Mouse (Mus musculus) embryonic facial prominence, embryonic 13.5 days (tissue): ENCODE measurements around the gene Tomm20. TPM values are rescaled to one million over a fixed set of nuclear protein-coding genes. Genes with fewer than 3 reads are reported as not detected.

Source experiments
- ATAC-seq: fragments of 200-750 bp; cut with Nextera tagmentation; 2 replicates; pipeline ENCODE4 v1.8.0; 2017; ENCODE audit warnings: low read depth; ENCODE audit not compliant: insufficient number of reproducible peaks, insufficient read depth, low FRiP score, low TSS enrichment
- H3K27ac ChIP-seq: fragments of 300-500 bp; sonication (generic); 2 replicates; pipeline ENCODE4 v1.5.1; 2015; ENCODE audit warnings: moderate library complexity, mild to moderate bottlenecking, inconsistent platforms
- H3K27me3 ChIP-seq: fragments of 300-500 bp; sonication (generic); 2 replicates; pipeline ENCODE4 v1.6.1; 2015; ENCODE audit warnings: mild to moderate bottlenecking, inconsistent platforms
- H3K36me3 ChIP-seq: fragments of 300-500 bp; sonication (generic); 2 replicates; pipeline ENCODE4 v1.6.1; 2015; ENCODE audit warnings: mild to moderate bottlenecking, inconsistent platforms
- H3K4me1 ChIP-seq: fragments of 300-500 bp; sonication (generic); 2 replicates; pipeline ENCODE4 v1.6.1; 2015; ENCODE audit warnings: inconsistent platforms
- H3K4me2 ChIP-seq: fragments of 300-500 bp; sonication (generic); 2 replicates; pipeline ENCODE4 v1.6.1; 2015; ENCODE audit warnings: moderate library complexity, mild to moderate bottlenecking, inconsistent platforms
- H3K4me3 ChIP-seq: fragments of 300-500 bp; sonication (generic); 2 replicates; pipeline ENCODE4 v1.5.1; 2015; ENCODE audit warnings: mild to moderate bottlenecking, inconsistent platforms
- H3K9ac ChIP-seq: fragments of 300-500 bp; sonication (generic); 2 replicates; pipeline ENCODE4 v1.6.1; 2015; ENCODE audit warnings: mild to moderate bottlenecking, inconsistent platforms
- H3K9me3 ChIP-seq: fragments of 300-500 bp; sonication (generic); 2 replicates; pipeline ENCODE4 v1.6.1; 2016; ENCODE audit warnings: inconsistent platforms
- WGBS: fragments of 180-500 bp; shearing (Covaris S2); methylation state at CpG from one replicate; pipeline ENCODE4 v1.1.7; 2015; ENCODE audit warnings: mixed read lengths; 5-methylcytosine and 5-hydroxymethylcytosine counted together
- polyA plus RNA-seq: library from polyadenylated mRNA; unstranded; fragments of >200 nt; fragmentation: Nextera tagmentation; extraction: Ambion mirVana; gene quantifications from 2 replicates; pipeline ENCODE4 v1.2.1, GENCODE M21; 2015

The Tomm20 gene
- polyA plus RNA-seq, 1 experiment from 2014 or later, result 207 TPM

GRCm38 (mm10) chr8:126928755-126929505 lies 16.7 kb downstream of the Tomm20 start:
- no peaks in the 10 kb centered on the region for H3K9me3 ChIP-seq
- H3K27ac ChIP-seq, result no peak overlapping the region
- H3K36me3 ChIP-seq, result peaks cover 55% of the 10 kb centered on the region
- H3K4me3 ChIP-seq, result no peak overlapping the region
- no peak for ATAC-seq
- WGBS, result 85% methylated on average over 10 of the region's 10 CpGs
- no peaks in the 10 kb centered on the region for H3K4me1 ChIP-seq
- H3K27me3 ChIP-seq, result no peaks in the 10 kb centered on the region
- H3K4me2 ChIP-seq, result no peak overlapping the region
- H3K9ac ChIP-seq, result no peak overlapping the region

DNA sequence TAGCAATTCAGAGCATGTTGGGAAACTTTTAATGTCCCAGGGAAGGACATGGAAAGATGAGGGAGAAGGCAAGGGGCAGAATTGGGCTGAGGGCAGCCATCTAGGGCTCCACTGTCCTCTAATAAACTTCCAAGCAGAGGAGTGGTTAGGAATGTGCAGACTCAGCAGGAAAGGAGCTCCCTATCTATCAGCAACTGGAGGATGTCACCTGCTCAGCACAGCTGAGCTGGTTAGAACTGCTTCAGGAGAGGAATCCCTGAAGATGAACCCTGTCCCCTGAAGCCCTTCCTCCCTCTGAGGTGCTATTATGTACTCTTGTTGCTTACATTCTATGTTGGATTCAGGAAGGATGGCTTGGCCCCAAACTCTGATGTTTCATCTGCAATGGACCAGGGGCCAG lies 17.6 kb downstream of the Tomm20 start:
- no peaks in the 10 kb centered on the region for H3K9me3 ChIP-seq
- H3K27ac ChIP-seq, result no peak overlapping the region
- no peak overlapping the region for H3K9ac ChIP-seq
- no peaks in the 10 kb centered on the region for H3K27me3 ChIP-seq
- no peak overlapping the region for H3K4me2 ChIP-seq
- H3K36me3 ChIP-seq, result peaks cover 46% of the 10 kb centered on the region
- no peaks in the 10 kb centered on the region for H3K4me1 ChIP-seq
- no peak for ATAC-seq
- no peak overlapping the region for H3K4me3 ChIP-seq

GRCm38 (mm10) chr8:126927058-126927457 lies 18.6 kb downstream of the Tomm20 start:
- Histone ChIP-seq H3K4me2 (no peak overlapping the region), H3K4me3 (no peak overlapping the region), H3K9ac (no peak overlapping the region), H3K27me3 (no peaks in the 10 kb centered on the region), H3K4me1 (no peaks in the 10 kb centered on the region), H3K27ac (no peak overlapping the region), H3K36me3 (peaks cover 37% of the 10 kb centered on the region), H3K9me3 (no peaks in the 10 kb centered on the region)
- WGBS, result 40% methylated on average over 1 of the region's 1 CpGs
- no peak for ATAC-seq

- Histone ChIP-seq H3K27me3 (no peaks in the 10 kb centered on the region), H3K9ac (no peak overlapping the region), H3K4me3 (no peak overlapping the region), H3K36me3 (peaks cover 13% of the 10 kb centered on the region), H3K4me1 (peaks cover 14% of the 10 kb centered on the region), H3K9me3 (no peaks in the 10 kb centered on the region), H3K27ac (no peak overlapping the region), H3K4me2 (no peak overlapping the region)
- WGBS, result 91% methylated on average over 7 of the region's 7 CpGs
- no peak for ATAC-seq
These were observed 22.7 kb downstream of the Tomm20 start for GRCm38 (mm10) chr8:126922981-126923380.

DNA sequence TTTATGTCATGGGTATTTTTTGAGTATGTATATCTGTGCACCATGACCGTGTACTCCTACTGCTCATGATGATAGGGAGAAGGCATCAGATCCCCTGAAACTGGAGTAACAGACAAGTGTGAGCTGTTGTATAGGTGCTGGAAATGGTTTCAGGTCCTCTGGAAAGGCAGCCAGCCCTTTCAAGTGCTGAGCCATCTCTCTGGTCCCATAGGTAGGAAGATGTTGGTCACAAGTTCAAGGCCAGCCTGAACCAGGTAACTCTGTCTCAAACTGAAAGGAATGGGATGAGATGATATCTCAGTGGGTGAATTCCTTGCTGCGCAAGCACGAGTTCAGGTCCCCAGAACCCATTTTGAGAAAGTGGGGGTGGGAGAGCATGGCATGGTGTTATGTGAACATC lies 24.2 kb downstream of the Tomm20 start:
- ATAC-seq, result no peak
- WGBS, result 88% methylated on average over 3 of the region's 3 CpGs

DNA sequence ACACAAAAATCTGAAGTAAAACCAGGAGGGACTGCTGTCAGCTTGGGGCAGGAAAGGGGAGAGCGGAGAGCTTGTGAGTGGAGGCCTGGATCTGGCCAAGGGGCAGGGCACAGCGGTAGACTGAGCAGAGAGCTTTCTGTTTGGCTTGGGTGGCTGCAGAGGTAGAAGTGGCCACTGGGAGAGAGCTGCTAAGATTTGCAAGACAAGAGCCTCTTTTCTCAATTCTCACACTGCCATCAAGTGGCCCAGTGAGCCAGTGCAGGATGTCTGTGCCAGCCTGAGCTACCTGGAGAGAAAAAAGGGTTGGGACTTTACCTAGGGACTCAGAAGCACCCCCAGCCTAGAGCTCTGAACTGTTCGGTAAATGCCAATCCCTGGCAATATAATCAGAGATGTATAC lies 24.8 kb downstream of the Tomm20 start:
- 0 out of 2 replicates have a peak, but pooled peaks cover under 1% of the 10 kb centered on the region for H3K36me3 ChIP-seq
- H3K9me3 ChIP-seq, result no peaks in the 10 kb centered on the region
- WGBS, result 20% methylated on average over 3 of the region's 3 CpGs
- H3K4me3 ChIP-seq, result no peak overlapping the region
- H3K4me2 ChIP-seq, result no peak overlapping the region
- no peaks in the 10 kb centered on the region for H3K27me3 ChIP-seq
- 0 out of 2 replicates have a peak overlapping the region, but pooled peaks have one; percentile 22 for H3K27ac ChIP-seq
- no peak overlapping the region for H3K9ac ChIP-seq
- peak; percentile 57; the same call in 1 of the 2 replicates for ATAC-seq
- H3K4me1 ChIP-seq, result peaks cover 28% of the 10 kb centered on the region

More for the DNA sequence above, 24.2 kb downstream of the Tomm20 start:
- H3K27ac ChIP-seq, result no peak overlapping the region
- no peaks in the 10 kb centered on the region for H3K27me3 ChIP-seq
- H3K4me3 ChIP-seq, result no peak overlapping the region
- peaks cover 6% of the 10 kb centered on the region; the same call in 1 of the 2 replicates for H3K36me3 ChIP-seq
- no peaks in the 10 kb centered on the region for H3K9me3 ChIP-seq
- H3K4me1 ChIP-seq, result peaks cover 28% of the 10 kb centered on the region
- H3K4me2 ChIP-seq, result no peak overlapping the region
- no peak overlapping the region for H3K9ac ChIP-seq

GRCm38 (mm10) chr8:126920386-126920785 lies 25.3 kb downstream of the Tomm20 start:
- 0 out of 2 replicates have a peak overlapping the region, but pooled peaks have one; percentile 22 for H3K27ac ChIP-seq
- no peak for ATAC-seq
- H3K9ac ChIP-seq, result no peak overlapping the region
- no peaks in the 10 kb centered on the region for H3K27me3 ChIP-seq
- H3K4me2 ChIP-seq, result no peak overlapping the region
- no peaks in the 10 kb centered on the region for H3K9me3 ChIP-seq
- H3K4me1 ChIP-seq, result peaks cover 28% of the 10 kb centered on the region
- 79% methylated on average over 6 of the region's 6 CpGs for WGBS
- H3K4me3 ChIP-seq, result no peak overlapping the region
- no peaks in the 10 kb centered on the region for H3K36me3 ChIP-seq

DNA sequence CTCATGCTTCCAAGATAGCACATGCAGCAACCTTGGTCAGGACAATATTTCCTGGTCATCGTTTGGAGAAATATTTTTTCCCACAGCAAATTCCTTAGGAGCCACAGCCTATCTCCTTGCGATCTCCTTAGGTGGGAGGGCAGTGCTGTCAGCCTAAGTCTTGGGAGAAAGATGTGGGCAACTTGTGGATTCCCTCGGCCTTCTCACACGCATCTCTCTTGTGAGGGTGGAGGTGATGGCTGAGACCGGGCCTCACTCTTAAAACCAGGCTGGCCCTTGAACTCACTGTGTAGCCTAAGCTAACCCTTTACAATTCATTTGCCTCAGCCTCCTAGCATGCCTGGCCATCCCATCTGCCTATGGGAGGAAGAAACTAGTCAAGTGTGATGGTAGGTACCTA lies 25.9 kb downstream of the Tomm20 start:
- Histone ChIP-seq H3K36me3 (no peaks in the 10 kb centered on the region), H3K4me2 (no peak overlapping the region), H3K9me3 (no peaks in the 10 kb centered on the region), H3K27me3 (no peaks in the 10 kb centered on the region), H3K4me1 (peaks cover 35% of the 10 kb centered on the region), H3K27ac (no peak overlapping the region), H3K4me3 (no peak overlapping the region), H3K9ac (no peak overlapping the region)
- 90% methylated on average over 5 of the region's 5 CpGs for WGBS
- ATAC-seq, result no peak

DNA sequence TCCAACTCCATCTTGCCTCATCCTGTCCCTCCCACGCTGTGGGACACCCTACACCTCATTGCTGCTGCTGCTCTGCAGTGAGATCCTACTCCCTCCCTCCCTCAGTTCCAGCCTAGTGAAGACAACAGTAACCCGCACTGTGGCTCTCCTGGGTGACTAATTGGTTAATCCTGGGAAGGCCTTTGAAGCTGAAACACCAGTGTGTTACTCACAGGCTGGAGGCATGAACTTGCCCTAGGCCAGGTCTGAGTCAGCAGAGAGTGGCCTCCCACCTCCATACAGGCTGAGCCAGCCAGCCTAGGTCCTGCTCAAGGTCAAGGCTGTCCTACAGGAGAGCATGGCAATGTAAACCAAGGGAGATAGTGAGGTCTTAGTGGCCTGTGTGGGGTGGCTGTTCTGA lies 26.4 kb downstream of the Tomm20 start:
- no peak overlapping the region for H3K9ac ChIP-seq
- no peak overlapping the region for H3K27ac ChIP-seq
- no peaks in the 10 kb centered on the region for H3K9me3 ChIP-seq
- H3K4me3 ChIP-seq, result no peak overlapping the region
- peaks cover 39% of the 10 kb centered on the region for H3K4me1 ChIP-seq
- ATAC-seq, result no peak
- no peaks in the 10 kb centered on the region for H3K27me3 ChIP-seq
- WGBS, result 43% methylated on average over 2 of the region's 2 CpGs
- no peaks in the 10 kb centered on the region for H3K36me3 ChIP-seq
- no peak overlapping the region for H3K4me2 ChIP-seq

DNA sequence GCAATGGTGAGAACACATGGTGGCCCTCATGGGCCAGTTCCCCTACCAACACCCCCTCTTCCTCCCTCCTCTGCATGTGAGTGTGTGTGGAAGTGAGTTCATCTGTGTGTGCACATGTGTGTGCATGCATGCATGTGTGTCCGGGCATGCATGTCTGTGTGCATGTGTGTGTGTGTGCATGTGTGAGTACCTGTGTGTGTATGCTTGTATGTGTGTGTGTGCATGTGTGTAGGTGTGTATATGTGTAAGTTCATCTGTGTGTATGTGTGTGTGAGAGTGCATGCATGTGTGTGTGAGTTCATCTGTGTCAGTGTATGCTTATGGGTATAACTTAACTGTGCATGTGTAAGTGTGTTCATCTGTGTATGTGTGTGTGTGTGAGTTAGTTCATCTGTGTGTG lies 27.3 kb downstream of the Tomm20 start:
- no peaks in the 10 kb centered on the region for H3K36me3 ChIP-seq
- H3K4me3 ChIP-seq, result no peak overlapping the region
- H3K9ac ChIP-seq, result no peak overlapping the region
- H3K9me3 ChIP-seq, result no peaks in the 10 kb centered on the region
- no peak for ATAC-seq
- H3K27ac ChIP-seq, result no peak overlapping the region
- no peaks in the 10 kb centered on the region for H3K27me3 ChIP-seq
- H3K4me2 ChIP-seq, result no peak overlapping the region
- H3K4me1 ChIP-seq, result peaks cover 45% of the 10 kb centered on the region
- WGBS, result 100% methylated on average over 1 of the region's 1 CpGs

DNA sequence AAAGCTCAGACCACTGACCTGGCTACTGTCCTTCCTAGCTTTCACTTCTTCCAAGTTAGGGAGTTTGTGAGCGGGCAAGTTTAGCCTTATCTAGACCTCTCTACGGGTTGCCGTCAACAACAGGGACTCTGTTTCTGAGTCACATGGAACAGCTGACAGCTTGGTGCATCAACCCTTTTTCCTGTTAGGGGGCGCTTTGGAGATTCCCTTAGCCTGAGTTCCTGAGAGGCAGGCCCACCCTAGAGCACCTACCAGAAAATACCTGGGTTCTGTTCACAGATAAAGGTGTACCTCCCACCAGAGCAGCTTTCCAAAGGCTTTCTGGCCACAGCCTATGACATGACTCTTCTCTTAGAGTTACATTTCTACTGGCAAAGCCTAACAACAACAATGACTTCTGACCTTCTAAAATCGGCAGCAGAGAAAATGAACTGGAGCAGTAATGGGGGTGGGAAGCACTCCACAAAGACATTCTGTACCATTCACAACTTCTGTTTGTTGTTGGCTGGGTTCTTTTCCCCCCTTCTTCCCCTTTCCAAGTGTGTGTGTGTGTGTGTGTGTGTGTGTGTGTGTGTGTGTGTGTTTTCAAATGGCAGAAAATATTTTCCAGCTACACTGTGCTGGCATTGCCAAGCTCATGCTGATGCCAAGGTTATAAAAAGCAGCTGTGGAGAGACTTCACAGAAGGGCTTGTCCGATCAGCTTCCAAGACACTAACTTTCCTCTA lies 28.3 kb downstream of the Tomm20 start:
- Histone ChIP-seq H3K36me3 (no peaks in the 10 kb centered on the region), H3K4me1 (peaks cover 49% of the 10 kb centered on the region), H3K27ac (peak overlapping the region; percentile 56), H3K4me3 (no peak overlapping the region), H3K4me2 (no peak overlapping the region), H3K9me3 (no peaks in the 10 kb centered on the region), H3K9ac (no peak overlapping the region), H3K27me3 (no peaks in the 10 kb centered on the region)
- whole genome bisulfite sequencing, result 52% methylated on average over 6 of the region's 6 CpGs
- ATAC-seq, result no peak

DNA sequence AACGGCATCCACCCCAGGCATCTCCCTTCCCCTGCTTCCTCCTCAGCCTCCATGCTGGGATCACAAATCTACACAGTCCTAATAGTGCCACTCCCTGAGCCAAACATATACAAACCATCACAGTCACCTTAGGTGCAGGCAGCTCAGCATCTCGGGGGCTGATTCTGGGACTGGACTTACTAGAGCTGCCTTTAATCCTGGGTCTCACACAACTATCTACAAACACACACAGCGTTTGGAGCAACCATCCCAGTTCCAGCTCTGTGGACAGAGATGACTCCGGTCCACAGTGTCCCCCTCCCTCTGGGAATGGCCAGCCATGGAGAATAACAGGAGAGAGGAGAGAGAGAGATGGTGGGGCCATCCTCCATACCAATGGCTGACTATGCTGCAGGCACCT lies 29.0 kb downstream of the Tomm20 start:
- H3K9me3 ChIP-seq, result no peaks in the 10 kb centered on the region
- H3K4me2 ChIP-seq, result no peak overlapping the region
- no peak overlapping the region for H3K4me3 ChIP-seq
- H3K9ac ChIP-seq, result no peak overlapping the region
- WGBS, result 87% methylated on average over 4 of the region's 4 CpGs
- no peaks in the 10 kb centered on the region for H3K27me3 ChIP-seq
- H3K27ac ChIP-seq, result no peak overlapping the region
- no peaks in the 10 kb centered on the region for H3K36me3 ChIP-seq
- H3K4me1 ChIP-seq, result peaks cover 49% of the 10 kb centered on the region
- no peak for ATAC-seq
